Mouse (Mus musculus): Measurements from ENCODE around the gene Col23a1.
"Not testable (repeated sequence)": the region's sequence is repeated elsewhere in the genome, so short reads cannot be mapped to it uniquely, and the experiment has no call there.

The Col23a1 gene

DNA sequence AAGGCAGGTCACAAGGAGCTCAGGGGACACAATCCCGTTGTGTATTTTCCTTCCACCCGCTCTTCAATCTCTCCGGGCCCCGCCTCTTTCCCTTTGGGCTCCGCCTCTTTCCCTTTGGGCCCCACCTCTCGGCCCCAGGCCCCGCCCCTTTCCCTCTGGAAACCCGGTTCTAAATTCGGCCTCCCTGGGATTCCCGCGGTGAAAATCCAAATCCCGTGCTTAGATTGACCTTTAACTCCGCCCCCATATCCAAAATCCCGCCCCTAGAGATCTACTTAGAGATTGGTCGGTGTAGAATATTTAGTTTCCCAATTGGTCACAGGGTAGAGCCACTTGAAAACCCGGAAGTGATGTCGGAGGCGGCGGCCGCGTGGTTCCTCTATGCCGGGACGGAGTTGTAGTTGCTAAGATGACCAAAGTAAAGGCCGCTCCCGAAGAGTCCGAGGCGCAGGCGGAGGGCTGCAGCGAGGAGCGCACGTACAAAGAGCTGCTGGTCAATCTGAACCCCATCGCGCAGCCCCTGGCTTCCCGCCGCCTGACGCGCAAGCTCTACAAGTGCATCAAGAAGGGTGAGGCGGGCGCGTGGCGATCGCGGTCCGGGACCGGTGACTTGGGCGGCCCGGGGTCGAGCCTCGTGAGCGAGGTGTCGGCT, 329.8 kb downstream of the Col23a1 start, which contains the start of gene Nhp2:
Gene Nhp2 (plus strand): TSS at position 327 of the 652 bp plus-strand sequence.
- DNase-seq (ENCODE audit: low read depth, low spot score) = peak; percentile 99

- DNase-seq (ENCODE audit: low read depth, low spot score) = no peak
Observed at GRCm38 (mm10) chr11:51620084-51620483, 330.4 kb downstream of the Col23a1 start.

- no peak for DNase-seq (ENCODE audit: low read depth, low spot score)
Observed at GRCm38 (mm10) chr11:51621776-51622175, 332.1 kb downstream of the Col23a1 start.

- no peak for DNase-seq (ENCODE audit: low read depth, low spot score)
Observed at GRCm38 (mm10) chr11:51622971-51623491, 333.3 kb downstream of the Col23a1 start.

DNA sequence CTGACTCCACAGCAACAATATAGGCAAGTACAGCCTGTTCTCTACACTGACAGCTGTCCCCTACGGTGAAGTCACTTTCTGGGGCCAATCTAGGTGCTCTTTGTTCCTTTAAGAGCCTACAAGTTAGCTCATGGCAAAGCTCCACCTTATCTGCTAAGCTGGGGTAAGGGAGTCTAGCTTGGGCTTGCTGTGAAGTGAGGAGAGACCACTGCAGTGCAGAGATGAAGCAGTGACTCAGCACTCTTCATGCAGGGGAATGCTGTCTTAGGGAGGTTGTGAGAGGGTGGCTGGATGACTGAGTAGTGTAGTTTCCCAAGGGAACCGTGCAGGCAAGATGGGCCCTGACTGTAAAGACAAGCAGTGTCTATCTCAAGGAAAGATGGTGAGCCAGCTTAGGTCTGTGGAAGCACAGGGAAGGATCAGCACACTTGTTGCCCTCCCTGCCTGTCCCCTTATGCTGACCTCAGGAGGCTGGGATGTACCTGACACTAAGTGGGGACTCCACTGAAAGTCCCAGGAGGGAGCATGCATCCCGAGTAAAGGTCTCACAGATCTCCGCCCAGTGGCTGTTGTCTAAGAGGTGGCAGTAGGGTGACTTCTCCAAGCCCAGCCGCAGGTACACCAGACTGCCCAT, 335.6 kb downstream of the Col23a1 start:
- no peak for DNase-seq (ENCODE audit: low read depth, low spot score)

GRCm38 (mm10) chr11:51627425-51627824, 337.7 kb downstream of the Col23a1 start:
- no peak for DNase-seq (ENCODE audit: low read depth, low spot score)

DNA sequence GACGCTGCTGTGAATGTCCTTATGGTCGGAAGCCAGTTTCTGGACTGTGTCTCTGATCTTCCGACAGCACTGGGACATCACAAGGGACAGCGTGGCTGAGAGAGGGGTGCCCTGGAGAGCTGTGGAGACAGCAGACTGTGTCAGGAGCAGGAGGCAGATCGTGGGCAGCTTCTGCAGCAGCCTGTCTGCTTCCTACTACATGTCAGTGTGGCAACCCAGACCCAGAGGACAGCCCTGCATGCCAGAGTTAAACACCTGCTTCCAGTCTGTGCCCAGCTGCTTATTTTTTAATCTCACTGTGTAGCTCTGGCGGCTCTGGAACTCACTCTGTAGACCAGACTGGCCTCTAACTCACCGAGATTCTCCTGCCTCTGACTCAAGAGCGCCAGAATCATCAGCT, 338.2 kb downstream of the Col23a1 start:
- no peak for DNase-seq (ENCODE audit: low read depth, low spot score)

- no peak for DNase-seq (ENCODE audit: low read depth, low spot score)
Observed at GRCm38 (mm10) chr11:51629651-51630314, 340.1 kb downstream of the Col23a1 start.

DNA sequence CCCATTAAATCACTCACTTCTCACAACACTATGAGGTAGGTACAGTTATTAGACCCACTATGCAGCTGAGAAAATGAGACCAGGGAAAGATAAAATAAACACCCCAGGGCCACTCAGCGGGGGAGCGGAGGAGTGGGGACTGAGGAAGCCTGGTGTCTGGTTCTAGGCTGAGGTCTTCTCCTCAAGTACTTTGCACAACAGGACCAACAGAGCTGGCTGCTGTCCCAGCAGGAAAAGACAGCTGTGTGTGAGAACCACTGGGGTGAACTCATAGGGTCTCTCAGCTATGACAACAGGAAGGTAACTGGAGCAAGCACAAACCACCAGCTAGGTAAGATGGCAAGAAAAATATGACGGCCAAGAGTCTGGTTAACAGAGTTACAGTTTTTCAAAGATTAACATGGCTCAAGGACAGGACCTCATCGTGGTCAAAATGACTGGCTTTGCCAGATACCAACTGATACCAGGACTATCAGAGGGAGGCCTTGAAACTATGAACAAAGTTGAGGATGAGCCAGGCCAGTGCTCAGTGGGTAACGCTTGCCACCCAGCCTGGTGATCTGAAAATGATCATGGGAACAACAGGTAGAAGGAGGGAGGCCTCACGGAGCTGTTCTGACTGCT, 342.5 kb downstream of the Col23a1 start:
- no peak for DNase-seq (ENCODE audit: low read depth, low spot score)

GRCm38 (mm10) chr11:51633200-51633599, 343.5 kb downstream of the Col23a1 start:
- not testable (repeated sequence) for DNase-seq (ENCODE audit: low read depth, low spot score)

Data from ES-CJ7 (cell line).